Mouse (Mus musculus): ENCODE measurements around the gene Klhl31.
A peak's percentile ranks its signal among the peaks of the same experiment; 100 is the strongest.

Gene Klhl31

DNA sequence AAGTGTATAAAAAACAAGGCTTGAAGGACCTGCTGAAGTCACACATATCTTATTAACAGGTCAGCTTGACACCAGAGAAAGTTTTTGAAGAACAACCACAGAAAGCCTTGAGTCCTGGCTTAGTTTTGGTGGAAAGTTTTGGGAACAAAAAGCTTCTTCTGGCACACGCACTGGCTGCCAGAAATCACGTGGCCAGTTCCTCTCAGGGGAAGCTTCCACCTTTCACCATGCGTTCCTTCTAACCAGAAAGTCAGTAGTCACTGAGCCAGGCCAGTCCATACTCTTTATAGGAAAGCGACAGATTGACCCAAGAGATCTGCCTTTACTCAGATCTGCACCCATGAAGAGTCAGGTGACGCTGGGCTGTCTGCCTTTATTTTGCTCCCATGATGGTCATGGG, 12.1 kb upstream of the Klhl31 start:
- DNase-seq (ENCODE audit: low read depth) = no peak

DNA sequence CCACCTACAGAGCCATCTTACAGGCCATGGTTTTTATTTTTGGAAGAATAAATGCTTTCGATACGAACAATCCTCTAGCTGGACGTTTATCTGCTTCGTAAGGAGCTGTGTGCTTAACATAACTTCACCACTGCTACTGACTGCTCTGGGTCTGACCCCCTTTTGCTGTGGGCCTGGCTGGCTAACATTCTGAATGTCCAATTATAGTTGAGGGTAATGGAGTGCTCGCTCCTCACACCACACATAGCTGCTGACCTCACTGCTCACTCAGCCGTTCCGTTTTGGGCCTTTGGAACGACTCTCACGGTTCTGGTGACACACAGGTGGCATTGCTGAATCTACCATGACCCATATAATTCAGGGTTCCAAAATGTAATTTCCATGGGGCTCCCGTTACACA, 7.6 kb upstream of the Klhl31 start:
- DNase-seq (ENCODE audit: low read depth) = no peak

DNA sequence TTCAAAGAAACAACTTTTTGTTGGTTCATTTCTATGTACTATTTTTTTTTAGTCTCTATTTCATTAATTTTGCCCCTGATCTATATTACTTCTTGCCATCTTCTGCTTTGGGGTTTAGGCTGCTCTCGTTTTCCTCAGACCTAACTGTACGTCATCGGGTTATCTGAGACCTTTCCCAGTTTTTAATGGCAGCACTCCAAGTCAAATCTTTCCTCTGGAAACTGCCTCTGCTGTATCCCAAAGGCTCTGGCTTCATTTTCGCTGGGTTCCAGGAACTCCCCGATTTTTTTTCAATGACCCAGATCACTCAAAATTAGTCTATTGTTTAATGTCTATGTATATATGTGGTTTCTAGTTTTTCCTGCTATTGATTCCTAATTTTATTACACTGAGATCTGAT, 6.6 kb upstream of the Klhl31 start:
- DNase-seq (ENCODE audit: low read depth) = no peak

DNA sequence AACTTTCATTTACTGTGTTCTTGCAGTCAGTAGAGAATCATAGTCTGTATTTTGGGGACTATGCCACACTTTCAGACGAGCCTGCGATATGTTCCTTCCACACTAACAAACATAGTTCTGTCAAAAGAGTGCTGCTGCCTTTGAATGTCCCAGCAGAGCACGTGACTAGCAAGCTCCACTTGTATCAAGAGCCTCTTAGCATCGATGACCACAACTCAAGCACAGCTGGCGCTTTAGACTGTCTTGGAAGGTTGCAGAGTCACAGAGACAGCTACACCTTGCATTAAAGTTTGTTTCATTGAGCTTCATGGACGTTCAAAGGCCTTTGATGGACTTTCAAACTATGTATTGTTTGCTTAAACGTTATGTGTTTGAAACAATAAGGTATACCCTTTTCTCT, 5.5 kb upstream of the Klhl31 start:
- no peak for DNase-seq (ENCODE audit: low read depth)

DNA sequence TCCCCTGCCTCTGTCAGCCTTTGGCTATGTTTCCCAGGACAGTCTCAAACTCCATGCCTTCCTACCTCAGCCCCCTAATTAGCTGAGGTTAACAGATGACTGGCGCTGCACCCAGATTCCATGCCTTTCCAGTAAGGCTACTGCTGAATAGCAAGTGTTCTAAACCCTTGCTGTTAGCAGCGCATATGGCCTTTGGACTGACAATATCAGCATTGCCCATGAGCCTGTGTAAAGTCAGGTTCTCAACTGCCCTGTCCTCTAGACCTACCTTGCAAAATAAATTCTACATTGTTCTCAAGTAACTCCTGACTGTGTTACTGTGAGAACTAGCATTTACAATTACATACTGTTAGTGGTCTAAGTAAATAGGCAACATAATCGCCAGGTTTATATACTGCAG, 3.9 kb upstream of the Klhl31 start:
- DNase-seq (ENCODE audit: low read depth) = no peak

DNA sequence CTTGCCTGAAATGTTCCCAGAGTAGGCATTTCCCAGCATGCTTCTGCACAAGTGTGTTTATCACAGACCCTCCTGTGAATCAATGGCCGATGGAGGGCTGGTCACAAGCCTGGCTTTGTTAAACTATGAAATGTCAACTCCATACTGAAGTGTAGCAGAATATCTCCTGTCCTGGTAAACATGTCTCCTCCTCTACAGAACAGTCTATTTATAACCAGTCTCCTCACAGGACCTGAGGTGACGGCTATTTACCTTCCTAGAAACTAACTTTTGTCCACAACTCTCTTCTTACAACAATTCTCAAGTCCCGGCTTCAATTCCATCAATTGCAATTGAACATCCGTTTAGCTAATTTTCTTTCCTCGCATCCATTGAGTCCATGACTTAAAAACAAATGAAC, 297 bp upstream of the Klhl31 start:
- DNase-seq (ENCODE audit: low read depth) = no peak

DNA sequence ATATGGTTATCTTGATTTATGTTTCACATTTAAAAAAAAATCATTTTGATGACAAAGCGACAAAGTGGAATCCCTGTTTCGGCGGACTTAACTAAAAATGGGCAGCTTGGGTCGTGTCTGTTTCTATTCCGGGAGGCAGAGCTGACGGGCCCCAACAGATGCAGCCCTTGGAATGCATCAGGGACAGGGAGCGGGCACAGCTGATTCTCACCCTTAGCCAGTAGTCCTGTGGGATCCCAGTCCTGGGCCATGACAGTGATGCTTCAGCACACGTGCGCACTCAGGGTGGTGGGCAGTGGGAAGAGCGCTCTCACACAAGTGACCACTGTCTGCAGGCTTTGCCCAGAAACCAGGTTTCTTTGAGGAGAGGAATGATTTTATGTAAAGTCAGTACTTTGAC, 1.1 kb downstream of the Klhl31 start:
- no peak for DNase-seq (ENCODE audit: low read depth)

DNA sequence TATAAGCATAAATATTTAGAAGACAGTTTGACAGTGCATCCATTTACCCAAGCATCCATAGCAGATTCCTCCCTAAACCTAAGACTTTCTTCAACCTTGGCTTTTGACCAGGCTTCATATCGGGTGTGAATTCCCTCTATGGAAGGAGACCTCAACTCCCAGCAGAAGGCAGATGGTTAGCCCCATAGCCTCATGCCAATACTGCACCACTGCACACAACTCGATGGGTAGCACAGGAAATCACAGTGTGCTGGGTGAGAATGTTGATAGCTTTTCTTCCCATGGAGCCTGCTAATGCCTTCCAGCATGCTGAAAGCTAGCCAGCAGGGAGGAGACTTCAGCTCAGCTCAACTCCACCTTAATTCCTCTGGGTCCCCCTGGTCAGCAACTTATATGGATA, 8.9 kb downstream of the Klhl31 start:
- DNase-seq (ENCODE audit: low read depth) = no peak

DNA sequence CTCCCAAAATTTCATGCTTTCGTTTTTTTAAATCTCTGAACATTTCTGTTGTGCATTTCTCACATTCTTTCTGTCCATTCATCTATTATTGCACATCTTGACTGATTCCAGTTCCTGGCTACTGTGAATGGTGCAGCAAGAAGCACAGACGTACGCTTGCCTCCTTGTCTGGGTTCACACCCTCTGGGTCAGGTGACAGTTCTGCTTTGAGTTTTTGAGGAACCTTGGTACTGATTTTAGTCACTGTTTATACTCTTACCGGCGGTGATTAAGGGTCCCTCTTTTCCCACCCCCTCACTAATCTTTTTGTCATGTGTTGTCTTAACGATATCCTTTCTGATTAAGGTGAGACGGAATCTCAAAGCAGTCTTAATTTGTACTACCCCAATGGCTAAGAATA, 15.5 kb downstream of the Klhl31 start:
- DNase-seq (ENCODE audit: low read depth) = no peak

DNA sequence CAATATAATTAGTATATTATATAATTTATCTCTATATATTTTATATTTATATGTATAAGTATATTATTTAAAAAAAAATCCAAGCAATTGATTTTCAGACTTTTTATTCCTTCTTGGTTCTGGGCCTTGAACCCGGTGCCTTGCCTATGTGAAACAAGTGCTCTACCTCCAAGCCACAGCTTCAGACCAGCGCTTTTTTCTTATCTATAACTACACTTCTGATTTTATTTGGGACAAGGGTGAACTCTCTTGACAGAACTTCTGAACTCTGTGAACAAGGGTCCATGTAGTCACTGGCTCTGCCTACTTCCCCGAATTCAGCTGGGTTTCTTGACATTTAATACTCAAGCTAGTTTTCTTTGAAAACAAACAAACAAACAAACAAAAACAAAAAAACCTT, 17.6 kb downstream of the Klhl31 start:
- DNase-seq (ENCODE audit: low read depth) = no peak

DNA sequence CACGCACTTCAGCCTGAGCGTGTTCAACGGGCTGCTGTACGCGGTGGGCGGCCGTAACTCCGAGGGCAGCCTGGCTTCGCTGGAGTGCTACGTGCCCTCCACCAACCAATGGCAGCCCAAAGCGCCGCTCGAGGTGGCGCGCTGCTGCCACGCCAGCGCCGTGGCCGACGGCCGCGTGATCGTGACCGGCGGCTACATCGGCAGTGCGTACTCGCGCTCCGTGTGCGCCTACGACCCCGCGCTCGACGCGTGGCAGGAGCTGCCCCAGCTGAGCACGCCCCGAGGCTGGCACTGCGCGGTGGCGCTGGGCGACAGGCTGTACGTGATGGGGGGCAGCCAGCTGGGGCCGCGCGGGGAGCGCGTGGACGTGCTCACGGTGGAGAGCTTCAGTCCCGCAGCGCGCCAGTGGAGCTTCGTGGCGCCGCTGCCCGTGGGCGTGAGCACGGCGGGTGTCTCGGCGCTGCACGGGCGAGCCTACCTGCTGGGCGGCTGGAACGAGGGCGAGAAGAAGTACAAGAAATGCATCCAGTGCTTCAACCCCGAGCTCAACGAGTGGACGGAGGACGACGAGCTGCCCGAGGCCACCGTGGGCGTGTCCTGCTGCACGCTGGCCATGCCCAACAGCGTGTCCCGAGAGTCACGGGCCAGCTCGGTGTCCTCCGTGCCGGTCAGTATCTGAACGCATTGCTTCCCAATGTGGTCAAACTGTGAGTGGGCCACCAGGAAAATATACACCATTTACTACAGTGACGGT, 19.1 kb downstream of the Klhl31 start:
- peak; percentile 38 for DNase-seq (ENCODE audit: low read depth)

DNA sequence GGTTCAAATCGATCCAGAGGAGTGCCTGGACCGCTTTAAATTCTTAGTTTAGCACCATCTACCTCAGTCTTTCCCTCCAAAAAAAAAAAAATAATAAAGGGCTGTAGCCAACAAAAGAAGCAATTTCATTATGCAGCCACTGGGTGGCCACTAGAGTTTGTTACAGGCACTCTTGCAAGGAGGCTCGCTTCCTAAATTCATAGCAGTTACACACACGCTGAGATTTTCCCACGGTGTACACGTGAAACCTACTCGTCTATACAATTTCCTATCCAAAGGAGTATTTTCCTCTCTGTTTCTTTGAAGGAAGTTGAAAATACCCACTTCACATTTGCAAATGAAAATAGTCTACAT, 19.6 kb downstream of the Klhl31 start:
- DNase-seq (ENCODE audit: low read depth) = peak; percentile 75

DNA sequence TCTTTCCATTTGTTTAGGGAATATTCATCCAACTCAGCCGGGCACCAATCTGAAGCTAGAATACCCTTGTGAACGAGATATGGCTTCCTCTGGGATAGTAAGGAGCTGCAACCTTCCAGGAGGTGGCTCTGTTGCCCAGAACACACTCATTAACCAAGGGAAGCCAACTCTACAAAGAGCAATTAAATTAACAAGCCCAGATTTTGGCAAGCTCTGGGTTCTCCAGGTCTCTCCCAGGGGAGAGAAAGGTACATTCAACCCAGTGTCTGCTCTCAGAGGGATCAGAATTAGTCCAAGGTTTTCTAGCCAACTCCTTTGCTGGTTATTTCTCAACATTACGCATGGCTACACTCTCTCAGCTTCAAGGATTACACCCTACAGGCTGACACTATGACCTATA, 26.6 kb downstream of the Klhl31 start:
- no peak for DNase-seq (ENCODE audit: low read depth)

DNA sequence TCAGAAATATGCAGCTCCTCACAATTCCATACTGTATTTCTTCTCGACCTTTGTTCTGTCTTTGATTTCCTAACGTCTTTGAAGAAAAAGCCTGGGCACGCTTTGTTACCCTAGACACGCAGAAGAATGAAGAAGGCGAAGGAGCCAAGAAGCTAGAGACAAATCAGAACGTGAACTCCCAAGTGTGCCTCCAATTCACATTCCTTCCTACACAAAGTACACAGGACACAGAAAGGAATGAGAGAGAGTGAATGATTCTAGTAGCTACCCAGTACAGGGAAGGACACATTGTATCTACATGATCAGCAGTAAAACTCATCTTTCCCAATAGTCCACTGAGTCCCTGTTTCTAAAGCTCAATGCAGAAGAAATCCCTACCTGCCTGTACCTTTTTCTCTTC, 33.8 kb downstream of the Klhl31 start:
- DNase-seq (ENCODE audit: low read depth) = no peak

DNA sequence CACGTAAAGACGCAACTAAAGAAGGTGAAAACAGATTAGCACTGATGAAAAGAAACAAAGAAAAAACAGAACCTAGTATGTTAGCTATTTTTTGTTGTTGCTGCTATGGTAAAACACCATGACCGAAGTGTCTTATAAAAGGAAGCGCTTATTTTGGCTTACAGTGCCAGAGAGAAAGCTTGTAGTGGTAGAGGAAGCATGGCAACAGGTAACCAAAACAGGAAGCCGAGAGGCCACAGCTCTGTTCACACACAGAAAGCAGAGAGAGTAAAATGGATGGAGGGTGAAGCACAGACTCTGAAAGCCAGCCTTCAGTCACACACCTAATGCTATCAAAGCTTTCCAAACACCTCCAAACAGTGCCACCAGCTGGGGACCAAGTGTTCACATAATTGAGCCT, 34.7 kb downstream of the Klhl31 start:
- peak; percentile 24 for DNase-seq (ENCODE audit: low read depth)

DNA sequence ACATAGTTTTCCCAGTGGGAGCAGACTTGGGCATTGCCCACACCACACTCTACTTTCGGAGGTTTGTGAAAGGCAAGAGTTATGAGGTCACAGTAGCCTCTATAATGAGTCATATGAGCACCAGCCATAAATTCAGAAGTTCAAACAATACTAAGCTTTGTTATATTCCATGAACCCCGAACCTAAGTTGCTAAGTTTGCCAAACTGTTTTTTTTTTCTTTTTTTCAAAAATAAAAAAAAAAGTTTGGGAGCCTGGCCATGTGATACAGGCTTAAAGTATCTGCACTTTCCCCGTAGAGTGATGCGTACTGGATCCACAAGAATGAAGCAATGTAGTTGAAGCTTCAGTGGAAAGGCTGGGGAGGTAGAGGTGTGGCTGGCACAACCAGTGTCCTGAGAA, 36.9 kb downstream of the Klhl31 start:
- DNase-seq (ENCODE audit: low read depth) = no peak

DNA sequence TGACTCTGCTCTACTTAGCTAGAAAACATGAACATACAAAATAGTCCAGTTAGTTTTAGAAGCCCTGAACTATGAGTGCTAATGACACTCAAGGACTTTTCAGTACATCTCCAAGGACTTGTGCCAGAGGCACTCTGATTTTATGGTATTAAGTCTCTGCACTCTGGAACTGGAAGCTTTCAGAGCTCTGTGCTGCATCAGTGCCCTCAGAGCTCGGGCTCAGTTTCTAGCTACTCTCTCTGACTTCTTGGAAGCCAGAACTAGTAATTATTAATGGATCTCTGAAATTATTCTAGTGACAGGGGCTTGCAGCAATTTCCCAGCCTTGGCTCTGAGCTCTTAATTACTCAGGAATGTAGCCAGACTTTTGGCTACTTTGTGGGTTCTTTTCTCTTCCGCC, 37.7 kb downstream of the Klhl31 start:
- no peak for DNase-seq (ENCODE audit: low read depth)

DNA sequence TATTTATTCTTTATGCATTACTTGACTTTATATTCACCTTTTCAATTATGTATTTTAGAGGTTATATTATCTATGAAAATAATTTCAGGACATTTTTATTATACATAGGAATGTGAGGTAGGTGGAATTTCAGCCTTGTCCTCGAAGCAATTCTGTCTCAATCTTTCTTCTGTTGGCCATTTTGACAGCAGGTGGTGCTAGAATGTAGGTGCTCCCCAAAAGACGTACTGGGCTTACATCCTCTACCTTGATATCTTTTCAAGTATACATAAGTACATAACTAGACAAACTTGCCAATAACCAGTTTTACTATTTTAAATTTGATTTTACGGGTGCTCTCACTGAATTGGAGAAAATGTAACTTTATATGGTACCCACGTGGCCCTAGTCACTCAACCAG, 48.6 kb downstream of the Klhl31 start:
- no peak for DNase-seq (ENCODE audit: low read depth)

DNA sequence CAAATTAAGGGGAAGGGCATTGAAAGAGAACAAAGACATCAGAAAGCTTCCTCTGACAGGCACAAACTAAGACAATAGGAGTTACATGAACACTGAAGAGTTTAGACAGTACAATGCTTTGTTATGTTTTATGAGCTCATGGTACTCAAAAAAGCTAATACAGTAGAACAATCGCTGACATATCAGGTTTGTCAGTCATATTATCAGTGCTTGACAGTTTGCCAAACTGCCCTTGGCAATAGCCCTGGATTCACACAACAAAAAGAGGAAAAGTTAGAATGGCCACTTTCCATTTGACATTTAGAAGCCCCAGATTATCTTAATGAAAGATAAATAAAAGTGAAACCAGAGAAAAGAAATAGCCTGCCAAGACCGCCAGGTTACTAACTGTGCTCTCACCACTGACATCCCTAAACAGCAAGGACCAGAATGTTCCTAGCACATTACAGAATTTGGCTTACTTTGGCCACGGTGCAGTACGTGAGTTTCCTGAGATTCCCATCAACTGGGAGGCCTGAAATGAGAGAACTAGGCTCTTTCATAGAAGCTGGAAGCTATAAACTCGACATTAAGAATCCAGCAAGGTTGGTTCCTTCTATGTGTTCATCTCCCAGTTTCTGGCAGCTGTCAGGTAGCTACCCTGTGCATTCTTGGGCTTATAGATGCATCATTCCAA, 49.7 kb downstream of the Klhl31 start:
- no peak for DNase-seq (ENCODE audit: low read depth)

DNA sequence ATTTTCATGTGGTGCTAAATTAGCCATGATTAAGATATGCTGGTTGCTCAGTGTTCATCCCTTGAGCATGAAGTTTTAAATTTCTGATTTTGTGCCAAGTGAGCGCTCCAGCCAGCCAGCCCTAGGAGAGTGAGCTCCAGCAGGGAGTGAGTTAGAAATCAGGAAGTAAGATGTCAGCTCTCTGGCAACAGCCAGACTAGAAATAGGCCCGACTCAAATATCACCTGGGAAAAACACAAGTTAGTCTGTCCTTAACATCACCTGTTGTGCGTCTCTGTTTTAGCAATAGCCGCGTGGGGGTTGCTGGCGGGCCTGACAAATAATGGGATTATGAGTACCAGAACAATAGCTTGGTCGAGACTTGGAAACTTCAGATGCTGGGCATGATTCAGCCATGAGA, 56.4 kb downstream of the Klhl31 start:
- no peak for DNase-seq (ENCODE audit: low read depth)

DNA sequence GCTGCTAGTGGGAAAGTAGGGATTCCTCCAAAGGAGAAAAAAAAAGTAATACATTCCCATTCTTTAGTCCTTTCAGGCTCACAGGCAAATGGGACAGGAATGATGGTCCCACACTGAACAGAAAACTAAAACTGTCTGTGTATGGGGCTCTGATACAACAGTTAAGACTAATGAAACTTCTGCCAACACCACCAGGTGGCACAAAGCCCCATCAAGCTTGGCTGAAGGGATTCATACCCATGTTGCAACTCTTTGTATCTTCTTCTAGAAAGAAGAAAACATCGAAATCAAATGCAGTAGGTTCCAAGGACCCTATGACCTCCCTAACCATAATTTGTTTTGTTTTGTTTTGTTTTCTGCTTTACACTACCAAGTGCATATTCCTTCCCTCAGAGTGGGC, 57.1 kb downstream of the Klhl31 start:
- peak; percentile 6 for DNase-seq (ENCODE audit: low read depth)

DNA sequence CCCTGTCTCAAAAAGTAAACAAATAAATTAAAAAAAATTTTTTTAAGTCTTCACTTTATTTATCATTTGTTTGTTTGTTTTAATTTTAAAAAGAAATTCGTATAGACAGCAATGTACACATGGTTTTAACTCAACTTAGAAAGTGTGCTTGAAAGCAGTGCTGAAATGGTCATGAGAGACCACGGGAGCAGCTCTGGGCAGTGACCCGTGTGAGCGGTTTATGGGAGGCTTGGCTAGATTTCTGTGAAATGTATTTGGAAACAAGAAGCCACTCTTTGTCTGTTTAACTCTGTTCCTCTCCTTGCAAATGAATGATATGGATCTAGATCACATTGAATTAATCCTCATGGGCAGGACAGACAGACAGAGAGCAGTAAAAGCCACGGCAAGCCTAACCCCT, 59.3 kb downstream of the Klhl31 start:
- DNase-seq (ENCODE audit: low read depth) = no peak

DNA sequence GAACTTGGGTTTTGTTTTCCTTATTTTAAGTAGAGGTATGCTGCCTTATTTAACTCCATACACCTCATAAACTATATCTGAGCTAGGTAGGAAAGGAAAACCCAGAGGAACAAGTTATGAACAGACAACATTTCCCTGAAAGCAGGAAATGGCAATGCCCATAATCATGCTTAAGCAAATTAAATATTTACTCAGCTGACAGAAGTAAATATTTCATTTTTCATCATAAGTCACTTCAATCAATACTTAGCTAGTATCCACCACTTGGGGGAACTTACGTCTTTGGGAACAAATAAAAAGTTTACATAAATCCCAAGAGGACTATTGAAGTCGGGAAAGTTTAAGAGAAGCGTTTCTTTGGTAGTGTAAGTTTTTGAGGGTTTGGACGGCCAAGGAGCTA, 67.2 kb downstream of the Klhl31 start:
- DNase-seq (ENCODE audit: low read depth) = no peak

DNA sequence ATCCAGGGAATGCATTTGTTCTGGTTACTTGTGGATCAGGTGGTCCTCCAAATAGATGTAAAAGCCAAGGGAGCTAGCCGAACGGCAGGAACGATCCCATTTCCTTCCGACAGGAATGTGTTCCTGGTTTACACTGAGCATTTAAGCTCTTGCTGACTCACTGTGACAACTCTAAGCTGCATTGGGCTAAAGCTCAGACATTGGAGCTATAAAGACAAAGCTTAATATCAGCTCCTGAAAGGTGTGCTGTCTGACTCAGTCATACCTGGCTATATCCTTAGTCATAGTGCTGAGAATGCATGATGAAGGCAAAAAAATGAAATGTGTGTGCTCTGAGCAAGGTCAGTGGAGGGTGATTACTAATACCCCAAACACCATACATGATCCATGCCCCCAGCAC, 67.8 kb downstream of the Klhl31 start:
- DNase-seq (ENCODE audit: low read depth) = no peak
